Mouse (Mus musculus) limb, embryonic 11.5 days (tissue): ENCODE measurements at regions not wholly inside any gene's neighbourhood (a gene's known extent, or its start where the extent isn't known, plus 50 kb on each side); places are given as distances from the start of the nearest gene placed in this dataset.

Experiments
- ATAC-seq: fragments of 200-750 bp; cut with Nextera tagmentation; 2 replicates; pipeline ENCODE4 v1.8.0; 2017; ENCODE audit warnings: low read depth; ENCODE audit not compliant: insufficient number of reproducible peaks, low FRiP score, low TSS enrichment
- DNase-seq: peaks from one replicate; pipeline ENCODE4 v3.0.0-alpha.2; 2015; ENCODE audit warnings: low spot score
- H3K27ac ChIP-seq: fragments of 300-500 bp; sonication (generic); replicated peaks from 2 replicates; pipeline ENCODE4 v1.5.1; 2014; ENCODE audit warnings: low read depth, mild to moderate bottlenecking, low read length
- H3K27me3 ChIP-seq: fragments of 300-500 bp; sonication (generic); 2 replicates; pipeline ENCODE4 v1.6.1; 2014; ENCODE audit warnings: mild to moderate bottlenecking, low read length, mixed read lengths; ENCODE audit not compliant: control insufficient read depth, insufficient read depth
- H3K36me3 ChIP-seq: fragments of 300-500 bp; sonication (generic); 2 replicates; pipeline ENCODE4 v1.6.1; 2014; ENCODE audit warnings: mild to moderate bottlenecking, low read length, moderate library complexity, mixed read lengths; ENCODE audit not compliant: control insufficient read depth, insufficient read depth
- H3K4me1 ChIP-seq: fragments of 300-500 bp; sonication (generic); 2 replicates; pipeline ENCODE4 v1.6.1; 2014; ENCODE audit warnings: low read length, mixed read lengths; ENCODE audit not compliant: control insufficient read depth, insufficient read depth
- H3K4me2 ChIP-seq: fragments of 300-500 bp; sonication (generic); 2 replicates; pipeline ENCODE4 v1.6.1; 2014; ENCODE audit warnings: low read depth, mild to moderate bottlenecking, moderate library complexity; ENCODE audit not compliant: severe bottlenecking
- H3K4me3 ChIP-seq: fragments of 300-500 bp; sonication (generic); 2 replicates; pipeline ENCODE4 v1.5.1; 2014; ENCODE audit warnings: low read depth, low read length
- H3K9ac ChIP-seq: fragments of 300-500 bp; sonication (generic); 2 replicates; pipeline ENCODE4 v1.6.1; 2014; ENCODE audit warnings: mild to moderate bottlenecking, low read length
- H3K9me3 ChIP-seq: fragments of 300-500 bp; sonication (generic); 2 replicates; pipeline ENCODE4 v1.6.1; 2016; ENCODE audit warnings: low read length; ENCODE audit not compliant: control insufficient read depth
- WGBS: fragments of 180-500 bp; shearing (Covaris S2); extraction: QIAGEN DNeasy Blood & Tissue Kit; methylation state at CpG from one replicate; pipeline ENCODE4 v1.1.7; 2014; 5-methylcytosine and 5-hydroxymethylcytosine counted together

GRCm38 (mm10) chr12:68977276-68977675 lies 181.7 kb downstream of the Rps29 start:
- Histone ChIP-seq H3K27me3 (no peaks in the 10 kb centered on the region), H3K36me3 (no peaks in the 10 kb centered on the region), H3K9ac (no peak overlapping the region), H3K9me3 (no peaks in the 10 kb centered on the region), H3K4me1 (no peaks in the 10 kb centered on the region), H3K4me3 (no peak overlapping the region), H3K27ac (no peak overlapping the region), H3K4me2 (no peak overlapping the region)
- WGBS = 79% methylated on average over 4 of the region's 4 CpGs
- ATAC-seq (no peak), DNase-seq (no peak)

- Histone ChIP-seq H3K27ac (no peak overlapping the region), H3K4me3 (no peak overlapping the region), H3K27me3 (no peaks in the 10 kb centered on the region), H3K4me1 (no peaks in the 10 kb centered on the region), H3K9me3 (no peaks in the 10 kb centered on the region), H3K36me3 (no peaks in the 10 kb centered on the region), H3K9ac (no peak overlapping the region), H3K4me2 (no peak overlapping the region)
- WGBS = 73% methylated on average over 2 of the region's 2 CpGs
- ATAC-seq (no peak), DNase-seq (no peak)
These were observed 211.7 kb downstream of the Rps29 start for GRCm38 (mm10) chr12:68947240-68947639.

- Histone ChIP-seq H3K4me2 (no peak overlapping the region), H3K27me3 (no peaks in the 10 kb centered on the region), H3K4me1 (no peaks in the 10 kb centered on the region), H3K4me3 (no peak overlapping the region), H3K27ac (no peak overlapping the region), H3K9ac (no peak overlapping the region), H3K9me3 (no peaks in the 10 kb centered on the region), H3K36me3 (no peaks in the 10 kb centered on the region)
- DNase-seq (peak; percentile 12), ATAC-seq (no peak)
- 46% methylated on average over 6 of the region's 6 CpGs for WGBS
These were observed 248.4 kb downstream of the Rps29 start for GRCm38 (mm10) chr12:68910590-68910989.

- H3K4me3 ChIP-seq = no peak overlapping the region
- no peaks in the 10 kb centered on the region for H3K4me1 ChIP-seq
- no peak overlapping the region for H3K9ac ChIP-seq
- no peaks in the 10 kb centered on the region for H3K27me3 ChIP-seq
- H3K4me2 ChIP-seq = no peak overlapping the region
- H3K9me3 ChIP-seq = no peaks in the 10 kb centered on the region
- no peaks in the 10 kb centered on the region for H3K36me3 ChIP-seq
- H3K27ac ChIP-seq = no peak overlapping the region
- whole genome bisulfite sequencing = 83% methylated on average over 1 of the region's 1 CpGs
- DNase-seq (no peak), ATAC-seq (no peak)
These were observed 254.2 kb downstream of the Rps29 start for GRCm38 (mm10) chr12:68904770-68905169.

GRCm38 (mm10) chr12:68889141-68889540 lies 269.8 kb downstream of the Rps29 start:
- ATAC-seq (no peak), DNase-seq (no peak)
- no peak overlapping the region for H3K4me2 ChIP-seq
- H3K9me3 ChIP-seq = no peaks in the 10 kb centered on the region
- H3K36me3 ChIP-seq = no peaks in the 10 kb centered on the region
- WGBS = 39% methylated on average over 3 of the region's 3 CpGs
- H3K27me3 ChIP-seq = no peaks in the 10 kb centered on the region
- H3K4me3 ChIP-seq = no peak overlapping the region
- no peak overlapping the region for H3K9ac ChIP-seq
- H3K27ac ChIP-seq = no peak overlapping the region
- no peaks in the 10 kb centered on the region for H3K4me1 ChIP-seq

- no peak overlapping the region for H3K9ac ChIP-seq
- H3K27ac ChIP-seq = no peak overlapping the region
- 82% methylated on average over 6 of the region's 6 CpGs for WGBS
- H3K4me2 ChIP-seq = no peak overlapping the region
- no peak overlapping the region for H3K4me3 ChIP-seq
- H3K9me3 ChIP-seq = no peaks in the 10 kb centered on the region
- DNase-seq = no peak
- no peaks in the 10 kb centered on the region for H3K27me3 ChIP-seq
- H3K4me1 ChIP-seq = no peaks in the 10 kb centered on the region
- no peaks in the 10 kb centered on the region for H3K36me3 ChIP-seq
- no peak for ATAC-seq
These were observed 276.5 kb downstream of the Rps29 start for GRCm38 (mm10) chr12:68882503-68882902.

GRCm38 (mm10) chr12:68879425-68879824 lies 279.6 kb downstream of the Rps29 start:
- ATAC-seq = no peak
- Histone ChIP-seq H3K36me3 (no peaks in the 10 kb centered on the region), H3K9ac (no peak overlapping the region), H3K4me2 (no peak overlapping the region), H3K9me3 (no peaks in the 10 kb centered on the region), H3K27ac (no peak overlapping the region), H3K4me1 (no peaks in the 10 kb centered on the region), H3K27me3 (no peaks in the 10 kb centered on the region), H3K4me3 (no peak overlapping the region)
- DNase-seq = no peak

- no peak for DNase-seq
These were observed 287.7 kb downstream of the Rps29 start for GRCm38 (mm10) chr12:68871259-68871658.

GRCm38 (mm10) chr12:68862991-68863356 lies 296.0 kb downstream of the Rps29 start:
- no peak overlapping the region for H3K4me3 ChIP-seq
- H3K4me1 ChIP-seq = no peaks in the 10 kb centered on the region
- no peaks in the 10 kb centered on the region for H3K9me3 ChIP-seq
- no peaks in the 10 kb centered on the region for H3K36me3 ChIP-seq
- no peak overlapping the region for H3K27ac ChIP-seq
- no peaks in the 10 kb centered on the region for H3K27me3 ChIP-seq
- WGBS = 82% methylated on average over 3 of the region's 3 CpGs
- DNase-seq = no peak
- no peak overlapping the region for H3K9ac ChIP-seq
- H3K4me2 ChIP-seq = no peak overlapping the region
- ATAC-seq = no peak

More at GRCm38 (mm10) chr12:68871259-68871658, 287.7 kb downstream of the Rps29 start:
- Histone ChIP-seq H3K4me3 (no peak overlapping the region), H3K9me3 (no peaks in the 10 kb centered on the region), H3K27me3 (no peaks in the 10 kb centered on the region), H3K4me1 (no peaks in the 10 kb centered on the region), H3K27ac (no peak overlapping the region), H3K36me3 (no peaks in the 10 kb centered on the region), H3K9ac (no peak overlapping the region), H3K4me2 (no peak overlapping the region)
- WGBS = 93% methylated on average over 4 of the region's 4 CpGs
- no peak for ATAC-seq
